Mouse (Mus musculus) kidney, adult 2 months (tissue): ENCODE results near the gene Phlda2.

Experiments
- CTCF ChIP-seq: fragments of 200-500 bp; conservative IDR thresholded peaks from 2 replicates; pipeline ENCODE4 v1.5.1; 2011; ENCODE audit warnings: low read depth, mild to moderate bottlenecking, control low read depth, low read length, moderate library complexity, mixed read lengths; ENCODE audit not compliant: insufficient read depth, insufficient read length
- POLR2A ChIP-seq: fragments of 200-500 bp; IDR thresholded peaks from one replicate; pipeline ENCODE4 v1.6.1; 2011; ENCODE audit warnings: low read depth, low read length, control low read depth

DNA sequence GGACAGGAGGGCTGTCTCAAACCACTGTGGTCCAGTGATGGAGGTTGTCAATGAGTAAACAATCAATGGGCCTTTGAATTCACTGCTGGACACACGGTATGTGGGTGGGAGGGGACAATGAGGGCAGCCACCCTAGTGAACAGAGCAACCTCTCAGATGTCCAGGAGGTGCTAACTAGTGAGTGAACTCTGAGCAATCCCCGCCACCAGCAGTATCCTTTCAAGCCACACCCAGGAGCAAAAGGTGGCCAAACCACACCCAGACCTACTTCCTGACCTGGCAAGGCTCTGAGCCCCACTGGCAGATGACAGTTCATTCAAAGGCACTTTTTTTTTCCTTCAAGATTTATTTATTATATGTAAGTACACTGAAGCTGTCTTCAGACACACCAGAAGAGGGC lies 2.0 kb downstream of the Phlda2 start:
- TF ChIP-seq POLR2A = no peak
- no peak for TF ChIP-seq CTCF
